Mouse (Mus musculus) stomach, postnatal 0 days (tissue): ENCODE data around the gene H2-Aa.

Source experiments
- CTCF ChIP-seq: IDR thresholded peaks from 2 replicates; pipeline ENCODE4 v1.5.1; 2016; ENCODE audit warnings: antibody characterized with exemption, low read depth, mild to moderate bottlenecking, moderate library complexity
- EP300 ChIP-seq: optimal IDR thresholded peaks from 2 replicates; pipeline ENCODE3; 2016; ENCODE audit warnings: antibody characterized with exemption

GRCm38 (mm10) chr17:34325436-34325835, 37.8 kb upstream of the H2-Aa start, which contains the start of gene H2-Eb2:
- TF ChIP-seq CTCF = no peak
- TF ChIP-seq EP300 = no peak
